Mouse (Mus musculus) left cerebral cortex, postnatal 10 days (tissue): ENCODE measurements around the gene Fam107a. TPM values are rescaled to one million over a fixed set of nuclear protein-coding genes. Genes with fewer than 3 reads are reported as not detected.
A peak's percentile ranks its signal among the peaks of the same experiment; 100 is the strongest.

Experiments
- DNase-seq, 2 experiments: peaks; one replicate each; pipeline ENCODE4 v3.0.0; 2021 to 2022; ENCODE audit warnings: low spot score in 2 of 2, mixed read lengths in 1 of 2; ENCODE audit errors: extremely low spot score in 1 of 2
- intact Hi-C: fragments of 180-260 bp; cut with DNase I; formaldehyde crosslinking; loops from one replicate; pipeline ENCODE4 v1.15.1; 2025
- total RNA-seq, 2 experiments: library from RNA; stranded (reverse); gene quantifications; 2 replicates each; pipeline ENCODE4 v1.2.3; 2021

The Fam107a gene
- total RNA-seq, result 10 to 100 TPM; 27.7 to 82.3 TPM

DNA sequence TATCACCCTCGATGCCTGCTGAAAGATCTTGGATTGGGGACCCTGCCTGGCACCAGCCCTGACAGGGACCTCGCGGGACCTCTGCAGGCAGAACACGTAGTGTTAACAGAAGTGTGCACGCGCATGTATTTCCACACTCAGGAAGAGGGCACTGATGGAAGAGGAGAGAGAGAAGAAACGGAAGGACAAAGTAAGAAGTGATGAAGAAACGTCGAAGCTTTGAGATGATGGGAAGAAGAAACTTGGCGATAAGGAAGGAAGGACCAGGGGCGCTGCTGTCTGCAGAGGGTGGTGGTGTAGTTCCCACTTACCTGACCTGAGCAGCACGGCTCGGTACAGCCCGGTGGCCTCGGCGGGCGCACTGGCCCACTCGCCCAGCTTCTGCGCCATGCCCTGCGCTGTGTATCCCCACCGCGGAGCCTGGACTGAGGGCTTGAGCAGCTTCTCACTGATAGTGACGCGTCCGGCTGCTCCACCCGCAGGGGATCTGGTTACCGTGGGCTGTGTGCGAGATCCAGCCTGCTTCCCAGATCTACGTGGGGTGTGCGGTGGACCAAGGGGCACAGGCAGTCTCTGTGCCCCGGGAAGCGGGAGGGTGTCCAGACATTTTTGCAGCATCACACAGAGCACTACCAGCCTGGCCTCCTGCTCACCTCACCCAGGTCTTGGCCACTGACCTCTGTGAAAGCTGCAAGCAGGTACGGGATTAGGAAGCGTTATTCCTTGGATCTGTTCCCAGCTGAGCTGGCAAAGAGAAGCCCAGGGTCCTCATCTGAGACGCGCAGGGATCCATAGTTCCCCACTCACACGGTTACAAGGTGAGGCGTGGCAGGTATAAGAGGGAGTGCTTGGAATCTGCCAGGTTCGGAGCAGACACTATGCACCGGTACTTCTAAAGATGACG is at the start of gene Fam107a:
TSS of gene Fam107a (minus strand) at position 830 of the 904 bp plus-strand sequence.
- intact Hi-C loops, result no loop called here
- no peak for DNase-seq

DNA sequence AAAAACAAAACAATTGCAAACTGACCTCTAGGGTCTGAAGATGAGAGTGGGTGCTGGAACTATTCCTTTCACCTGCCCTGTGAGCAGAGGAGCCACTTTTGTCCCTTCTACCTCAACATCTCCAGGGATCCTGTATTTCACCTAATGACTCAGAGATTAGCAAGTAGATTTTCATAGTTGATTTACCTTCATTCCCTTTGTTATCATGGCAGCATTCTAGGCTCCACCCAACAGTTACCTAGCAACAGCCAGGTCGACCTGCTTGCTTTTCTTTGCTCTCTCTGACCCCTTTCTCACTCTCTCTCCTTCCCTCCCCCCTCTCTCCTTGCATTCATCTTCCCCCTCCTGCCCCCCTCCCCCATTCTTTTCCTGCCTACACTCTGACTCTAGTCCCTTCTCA is 49.3 kb upstream of the Fam107a start:
- intact Hi-C loops, result no loop called here

DNA sequence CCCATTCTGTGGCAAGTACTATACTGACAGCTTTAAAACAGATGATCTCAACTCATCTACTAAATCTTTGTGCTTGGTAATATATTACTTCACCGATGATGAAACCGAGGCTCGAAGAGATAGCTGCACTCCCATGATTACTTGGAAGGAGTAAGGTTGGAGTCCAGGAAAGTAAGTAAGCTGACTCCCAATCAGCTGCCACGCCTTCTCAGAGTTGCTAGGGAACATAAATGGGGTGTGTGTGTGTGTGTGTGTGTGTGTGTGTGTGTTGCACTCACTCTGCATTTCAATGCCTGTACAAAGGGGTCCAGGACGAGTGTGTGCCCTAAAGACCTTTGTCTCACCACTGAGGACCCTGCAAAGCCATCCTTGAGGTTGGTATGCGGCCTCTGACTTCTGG is 48.0 kb upstream of the Fam107a start:
- intact Hi-C loops, result no loop called here
- DNase-seq, result no peak

More for the DNA sequence above, 49.3 kb upstream of the Fam107a start:
- no peak for DNase-seq

- intact Hi-C loops, result loop anchor here (5.0 to 10.0 kb wide), 2 partner anchors 105 to 258 kb away; no protein-coding TSS in a partner anchor
- peak in 1 of 2 experiments; percentile 32 for DNase-seq
These were observed 39.0 kb upstream of the Fam107a start for GRCm38 (mm10) chr14:8356836-8357235.

- intact Hi-C loops, result loop anchor here (5.0 to 10.0 kb wide), 2 partner anchors 106 to 259 kb away; no protein-coding TSS in a partner anchor
- DNase-seq, result peak; percentile 68 to 73
These were observed 38.2 kb upstream of the Fam107a start for GRCm38 (mm10) chr14:8355999-8356501.

GRCm38 (mm10) chr14:8348927-8349326 is 31.1 kb upstream of the Fam107a start:
- no peak for DNase-seq
- intact Hi-C loops, result loop anchor here (5.0 to 10.0 kb wide), 5 partner anchors 47 to 384 kb away; no protein-coding TSS in a partner anchor

DNA sequence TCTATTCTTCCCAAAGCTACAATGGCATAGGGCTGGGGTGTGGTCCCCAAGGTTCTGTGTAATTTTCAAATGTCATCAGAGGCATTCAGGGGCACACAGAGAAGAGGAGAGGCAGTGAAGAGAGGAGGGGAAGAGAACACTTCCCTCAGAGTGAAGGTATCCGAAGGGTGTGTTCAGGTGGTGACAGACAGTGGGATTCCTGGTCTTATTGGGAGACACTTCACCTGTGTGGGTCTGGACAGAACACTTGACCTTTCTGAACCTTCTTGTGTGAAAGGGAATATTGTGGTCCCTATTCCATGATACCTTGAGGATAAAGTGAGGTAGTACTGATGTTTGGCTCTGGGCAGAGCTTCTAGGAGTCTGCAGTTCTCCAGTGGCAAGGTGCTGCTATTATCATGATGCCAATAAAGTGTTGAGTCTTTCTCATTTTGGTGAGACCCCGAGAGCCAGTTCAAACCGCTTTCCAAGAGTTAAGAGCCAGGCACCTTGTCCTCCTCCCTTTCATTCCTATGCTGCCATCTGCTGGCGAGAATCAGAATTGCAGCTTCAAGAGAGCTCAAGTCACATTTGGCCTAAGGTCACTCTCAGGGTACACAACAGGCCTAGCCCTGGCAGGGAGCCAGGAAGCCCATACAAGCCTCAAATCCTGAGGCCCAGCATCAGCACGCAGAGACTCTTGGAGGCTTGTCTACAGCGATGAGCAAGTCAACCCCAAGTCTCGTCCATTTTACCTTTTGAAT is 28.6 kb upstream of the Fam107a start:
- DNase-seq, result peak; percentile 77 to 87
- intact Hi-C loops, result loop anchor here (5.0 to 10.0 kb wide), 5 partner anchors 44 to 382 kb away; no protein-coding TSS in a partner anchor

- intact Hi-C loops, result loop anchor here (5.0 to 10.0 kb wide), 5 partner anchors 43 to 381 kb away; no protein-coding TSS in a partner anchor
- no peak for DNase-seq
These were observed 27.7 kb upstream of the Fam107a start for GRCm38 (mm10) chr14:8345566-8345965.

DNA sequence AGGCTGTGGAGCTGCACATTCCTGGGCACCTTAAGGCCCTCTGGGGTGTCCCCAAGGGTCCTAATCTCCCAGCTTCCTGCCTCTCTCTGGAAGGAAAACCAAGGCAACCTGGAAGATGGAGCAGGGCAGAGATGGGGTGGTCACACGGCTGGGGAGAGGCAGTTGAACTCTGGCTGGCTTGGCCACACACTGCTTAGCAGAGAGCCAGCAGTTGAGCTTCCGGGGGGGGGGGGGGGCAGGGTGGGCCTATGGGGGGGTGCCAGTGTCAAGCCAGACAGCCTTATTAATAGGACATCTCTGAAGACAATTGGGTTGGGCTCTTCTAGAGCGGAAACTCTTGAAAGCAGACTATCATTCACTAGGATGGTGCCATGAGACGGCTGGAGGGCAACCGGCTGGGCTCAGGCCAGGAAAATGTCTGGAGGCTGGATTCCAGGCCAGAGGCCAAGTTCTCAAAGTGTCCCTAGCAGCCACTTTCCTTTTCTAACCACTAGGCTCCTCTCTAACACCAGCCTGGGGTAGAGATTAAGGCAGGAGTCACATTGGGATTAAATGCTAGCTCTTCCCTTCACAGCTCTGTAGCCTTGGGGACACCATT is 24.8 kb upstream of the Fam107a start:
- DNase-seq, result no peak
- intact Hi-C loops, result loop anchor here (10.0 kb wide), 1 partner anchor 378 kb away; no protein-coding TSS in a partner anchor

DNA sequence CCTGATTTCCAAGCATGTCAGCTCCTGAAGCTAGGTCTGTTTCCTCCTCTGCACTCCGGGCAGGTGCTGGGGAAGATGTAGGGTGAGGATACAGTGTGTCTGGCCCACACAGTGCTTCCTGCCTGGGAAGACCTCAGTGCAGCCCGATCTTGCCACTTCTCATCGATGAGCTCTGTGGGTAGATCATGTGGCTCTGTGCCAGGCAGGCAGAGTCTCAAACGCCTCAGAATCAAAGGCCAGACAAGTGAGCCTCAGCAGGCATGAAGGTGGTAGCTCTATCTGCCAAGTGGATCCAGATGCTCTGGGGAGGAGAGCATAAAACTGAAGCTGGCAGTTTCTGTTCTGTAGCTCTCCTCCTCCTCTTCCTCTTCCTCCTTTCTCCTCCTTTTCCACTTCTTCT is 22.4 kb upstream of the Fam107a start:
- intact Hi-C loops, result loop anchor here (10.0 kb wide), 1 partner anchor 375 kb away; no protein-coding TSS in a partner anchor
- no peak for DNase-seq

GRCm38 (mm10) chr14:8335947-8336346 is 18.1 kb upstream of the Fam107a start:
- intact Hi-C loops, result no loop called here
- DNase-seq, result peak in 1 of 2 experiments; percentile 51

DNA sequence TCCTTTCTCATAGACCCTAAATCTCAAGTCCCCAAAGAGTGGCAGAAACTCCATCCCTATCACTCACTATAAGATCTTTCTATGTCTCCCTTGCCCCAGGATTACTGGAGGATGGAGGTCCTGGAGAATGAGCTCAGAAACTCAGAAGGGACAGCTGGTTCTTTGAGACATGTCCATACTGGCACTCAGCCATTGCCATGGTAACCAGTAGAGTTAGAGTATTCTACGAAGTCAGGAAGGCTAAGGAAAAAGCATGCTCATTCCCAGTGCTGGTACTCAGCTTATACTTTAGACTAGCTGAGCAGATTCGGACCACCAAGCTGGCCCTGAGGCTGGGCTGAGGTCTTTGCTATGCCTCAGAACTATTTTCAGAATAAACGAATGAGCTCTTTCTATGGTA is 16.7 kb upstream of the Fam107a start:
- intact Hi-C loops, result no loop called here
- peak; percentile 56 to 62 for DNase-seq

DNA sequence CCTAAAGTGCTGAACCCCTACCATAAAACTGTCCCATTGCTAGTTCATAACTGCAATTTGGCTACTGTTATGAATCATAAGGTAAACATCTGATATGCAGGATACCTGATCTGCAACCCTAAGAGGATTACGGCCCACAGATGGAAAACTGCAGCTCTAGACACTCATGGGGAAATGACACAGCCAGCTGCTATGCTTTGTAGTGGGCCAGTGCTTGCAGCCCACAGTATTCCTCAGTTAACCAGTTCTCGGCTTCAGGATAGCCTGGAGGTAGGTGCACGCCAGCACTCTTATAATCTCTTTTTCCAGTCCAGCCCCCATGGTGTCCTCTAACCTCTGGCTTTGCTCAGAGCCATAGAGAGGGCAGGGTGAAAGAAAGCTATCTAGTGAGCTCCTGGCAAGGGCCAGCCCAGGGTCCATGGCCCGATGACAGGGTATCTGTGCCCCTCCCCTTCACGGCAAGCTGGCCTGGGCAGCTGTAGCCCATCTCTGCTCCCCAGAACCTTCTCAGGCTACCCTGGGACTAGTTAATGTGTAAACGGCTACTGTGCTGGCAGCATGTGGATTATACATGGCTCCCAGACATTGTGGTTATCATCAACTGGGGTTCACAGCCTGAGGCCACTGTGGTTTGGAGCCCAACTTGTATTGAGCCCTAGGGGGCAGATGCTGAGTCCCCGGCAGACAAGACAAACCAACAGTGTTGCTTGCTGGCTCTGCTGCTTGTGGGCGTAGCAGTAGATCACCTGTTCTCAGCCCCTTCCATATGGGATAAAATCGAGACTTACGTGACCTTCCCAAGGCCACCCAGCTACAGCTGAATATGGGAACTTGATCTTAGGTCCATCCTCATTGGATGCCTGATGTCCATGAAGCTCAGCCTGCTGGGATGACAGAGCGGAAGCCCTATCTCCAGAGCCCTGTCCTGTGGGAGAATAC is 14.8 kb upstream of the Fam107a start:
- intact Hi-C loops, result no loop called here
- no peak for DNase-seq

DNA sequence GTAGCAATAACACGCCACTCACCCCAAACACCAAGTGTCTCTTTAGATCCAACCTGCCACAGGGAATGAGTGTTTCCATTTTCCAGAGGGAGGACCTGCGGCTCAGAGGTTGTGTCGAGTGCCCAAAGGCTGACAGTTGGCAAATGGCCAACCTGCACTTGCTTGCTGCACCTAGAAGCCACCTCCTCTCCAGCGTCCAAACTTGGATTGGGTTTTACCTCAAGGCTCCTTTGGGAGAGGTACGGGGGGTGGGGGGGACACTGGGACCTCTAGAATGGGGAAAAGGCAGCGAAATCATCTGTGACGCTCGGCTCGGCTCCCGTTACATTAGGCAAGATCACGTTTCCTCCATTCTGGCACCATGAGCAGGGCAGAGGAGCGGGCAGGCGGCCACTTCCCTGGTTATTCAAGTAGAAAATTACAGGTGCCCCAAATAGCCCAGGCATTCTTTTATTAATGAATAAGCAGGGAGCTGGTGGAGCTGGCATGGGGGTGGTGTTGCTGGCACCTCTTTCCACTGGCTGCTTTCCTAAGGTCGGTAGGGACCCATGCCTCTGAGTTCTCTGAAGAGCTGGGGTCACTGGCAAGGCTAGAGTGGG is 13.6 kb upstream of the Fam107a start:
- intact Hi-C loops, result no loop called here
- DNase-seq, result no peak

- DNase-seq, result no peak
- intact Hi-C loops, result no loop called here
These were observed 12.6 kb upstream of the Fam107a start for GRCm38 (mm10) chr14:8330390-8330789.

GRCm38 (mm10) chr14:8329552-8329951 is 11.7 kb upstream of the Fam107a start:
- DNase-seq, result peak in 1 of 2 experiments; percentile 34
- intact Hi-C loops, result no loop called here

DNA sequence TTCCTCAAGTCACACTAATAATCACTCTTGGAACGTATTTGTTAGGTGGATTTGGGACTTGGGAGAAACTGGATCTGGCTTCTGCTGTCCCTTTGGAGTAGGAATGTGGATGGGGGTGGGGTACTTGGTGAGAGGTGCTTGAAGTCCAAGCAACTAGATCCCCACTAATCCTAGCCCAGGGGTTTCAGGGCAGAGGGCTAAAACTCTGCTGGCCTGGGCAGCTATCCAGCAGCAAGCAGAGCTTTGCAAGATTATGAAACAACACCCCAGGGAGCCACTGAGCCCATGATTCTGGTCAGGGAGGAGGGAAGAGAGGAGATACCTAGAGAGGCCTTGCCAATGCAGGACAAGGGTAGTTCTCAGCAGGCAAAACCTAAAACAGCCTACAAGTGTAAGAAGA is 9.5 kb upstream of the Fam107a start:
- intact Hi-C loops, result no loop called here
- no peak for DNase-seq
